Mouse (Mus musculus): ENCODE results near the gene Rabgap1. TPM values are rescaled to one million over a fixed set of nuclear protein-coding genes. Genes with fewer than 3 reads are reported as not detected.

Gene Rabgap1
- polyA plus RNA-seq, 1 experiment = 0.09 TPM

DNA sequence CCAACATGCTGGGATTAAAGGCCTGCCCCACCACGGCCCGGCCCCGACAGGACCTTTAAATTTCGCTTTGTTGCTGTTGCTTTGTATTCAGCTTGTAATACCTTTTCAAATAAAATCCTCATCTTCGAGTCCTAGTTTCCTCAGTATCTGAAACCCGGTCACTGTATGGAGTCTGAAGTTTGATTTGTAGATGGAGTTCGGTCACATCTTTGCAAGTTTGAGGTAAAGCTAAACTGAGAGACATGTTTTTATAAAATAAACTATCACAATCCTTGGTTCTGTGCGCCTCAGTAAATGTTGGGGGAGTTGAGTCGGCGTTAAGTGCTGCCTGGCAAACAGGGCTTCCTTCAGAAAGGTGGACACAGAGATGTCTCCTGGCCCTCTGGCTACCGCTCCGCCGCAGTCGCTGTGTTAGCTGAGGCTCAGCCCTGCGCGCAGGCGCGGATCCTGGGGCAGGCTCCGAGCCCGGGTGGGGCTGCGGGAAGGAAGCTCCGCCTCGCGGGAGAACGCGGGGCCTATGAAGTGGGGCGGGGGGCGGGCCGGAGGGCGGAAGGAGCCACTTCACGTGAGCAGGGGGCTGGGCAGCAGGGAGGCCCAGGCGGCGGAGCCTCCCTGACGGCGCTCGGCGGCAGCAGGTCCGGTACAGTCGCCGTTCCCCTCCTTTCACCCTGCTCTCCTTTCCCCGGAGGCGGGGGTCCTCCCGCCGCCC is 8.7 kb downstream of the Rabgap1 start:
- Histone ChIP-seq H3K27me3 (ENCODE audit: control insufficient read depth) (no peaks in the 10 kb centered on the region), H3K36me3 (ENCODE audit: control insufficient read depth) (peaks cover 2% of the 10 kb centered on the region), H3K9me3 (ENCODE audit: control insufficient read depth, low read length) (no peaks in the 10 kb centered on the region), H3K4me3 (replicated peaks) (peak overlapping the region; percentile 93), H3K4me1 (ENCODE audit: control insufficient read depth) (peaks cover 30% of the 10 kb centered on the region)
- TF ChIP-seq GATA1 (IDR thresholded peaks at IDR 0.05; ENCODE audit: low read length) (no peak), TAL1 (IDR thresholded peaks at IDR 0.05; ENCODE audit: low read length) (no peak)

DNA sequence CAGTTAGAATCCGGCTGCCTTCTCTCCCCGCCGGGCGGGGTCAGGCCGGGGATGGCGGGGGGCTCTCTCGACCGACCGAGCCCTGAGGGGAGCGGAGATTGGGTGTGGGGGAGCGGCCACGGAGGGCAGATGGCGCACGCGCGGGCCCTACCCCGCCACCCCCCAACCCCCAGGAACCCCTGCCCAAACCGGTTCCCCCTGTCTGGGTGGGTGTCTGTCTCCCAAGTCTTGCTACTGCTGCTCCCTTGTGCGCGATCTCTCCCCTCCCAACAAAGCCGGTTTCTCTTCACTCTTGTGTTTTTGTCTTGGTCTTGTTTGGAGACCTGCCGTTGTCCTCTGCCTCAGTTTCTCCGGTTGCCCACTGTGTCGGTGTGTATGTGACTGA is 9.3 kb downstream of the Rabgap1 start:
- TF ChIP-seq GATA1 (IDR thresholded peaks at IDR 0.05; ENCODE audit: low read length) = no peak
- TF ChIP-seq TAL1 (IDR thresholded peaks at IDR 0.05; ENCODE audit: low read length) = no peak
- Histone ChIP-seq H3K36me3 (ENCODE audit: control insufficient read depth) (peaks cover 2% of the 10 kb centered on the region), H3K27me3 (ENCODE audit: control insufficient read depth) (no peaks in the 10 kb centered on the region), H3K4me1 (ENCODE audit: control insufficient read depth) (peaks cover 30% of the 10 kb centered on the region), H3K4me3 (replicated peaks) (peak overlapping the region; percentile 93), H3K9me3 (ENCODE audit: control insufficient read depth, low read length) (no peaks in the 10 kb centered on the region)

DNA sequence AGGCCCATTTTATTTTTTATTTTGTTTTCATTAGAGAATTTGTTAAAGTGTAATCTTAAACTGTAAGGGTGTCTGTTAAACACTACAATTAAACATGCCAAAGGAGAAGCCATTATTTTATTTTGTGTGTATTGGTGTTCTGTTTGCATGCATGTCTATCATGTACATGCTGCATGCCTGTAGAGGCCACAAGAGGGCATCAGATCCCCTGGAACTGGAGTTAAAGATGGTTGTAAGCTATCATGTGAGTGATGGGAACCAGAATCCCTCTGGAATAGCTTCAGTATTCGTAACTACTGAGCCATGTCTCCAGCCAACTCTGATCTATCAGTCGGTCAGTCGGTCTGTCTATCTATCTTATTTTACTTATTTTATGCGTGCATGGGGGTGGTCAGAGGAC is 17.6 kb downstream of the Rabgap1 start:
- TF ChIP-seq TAL1 (IDR thresholded peaks at IDR 0.05; ENCODE audit: low read length) (no peak), GATA1 (IDR thresholded peaks at IDR 0.05; ENCODE audit: low read length) (no peak)
- Histone ChIP-seq H3K36me3 (ENCODE audit: control insufficient read depth) (peaks cover 4% of the 10 kb centered on the region), H3K4me1 (ENCODE audit: control insufficient read depth) (peaks cover 5% of the 10 kb centered on the region), H3K9me3 (ENCODE audit: control insufficient read depth, low read length) (peaks cover 3% of the 10 kb centered on the region; the same call in 1 of the 2 replicates), H3K27me3 (ENCODE audit: control insufficient read depth) (no peaks in the 10 kb centered on the region), H3K4me3 (replicated peaks) (no peak overlapping the region)

DNA sequence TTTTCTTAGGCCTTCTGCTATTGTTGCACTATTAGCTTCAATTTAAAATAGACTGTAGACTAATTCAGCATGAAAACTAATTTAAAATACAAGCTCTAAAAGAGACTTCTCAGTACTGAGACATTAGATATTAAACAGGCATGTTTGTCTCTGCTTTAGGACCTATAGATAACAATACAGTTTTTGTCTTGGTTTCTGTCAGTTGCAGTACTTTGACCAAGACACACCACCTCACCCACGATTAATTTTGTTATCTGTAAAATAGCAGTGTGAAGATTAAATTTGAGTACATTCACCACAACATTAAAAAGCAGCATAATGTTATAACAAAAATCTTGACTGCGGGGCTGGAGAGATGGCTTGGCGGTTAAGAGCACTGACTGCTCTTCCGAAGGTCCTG is 23.2 kb downstream of the Rabgap1 start:
- Histone ChIP-seq H3K27me3 (ENCODE audit: control insufficient read depth) (no peaks in the 10 kb centered on the region), H3K4me3 (replicated peaks) (no peak overlapping the region), H3K36me3 (ENCODE audit: control insufficient read depth) (peaks cover 9% of the 10 kb centered on the region), H3K4me1 (ENCODE audit: control insufficient read depth) (peaks cover 5% of the 10 kb centered on the region), H3K9me3 (ENCODE audit: control insufficient read depth, low read length) (no peaks in the 10 kb centered on the region)
- TF ChIP-seq TAL1 (IDR thresholded peaks at IDR 0.05; ENCODE audit: low read length) (no peak), GATA1 (IDR thresholded peaks at IDR 0.05; ENCODE audit: low read length) (no peak)

DNA sequence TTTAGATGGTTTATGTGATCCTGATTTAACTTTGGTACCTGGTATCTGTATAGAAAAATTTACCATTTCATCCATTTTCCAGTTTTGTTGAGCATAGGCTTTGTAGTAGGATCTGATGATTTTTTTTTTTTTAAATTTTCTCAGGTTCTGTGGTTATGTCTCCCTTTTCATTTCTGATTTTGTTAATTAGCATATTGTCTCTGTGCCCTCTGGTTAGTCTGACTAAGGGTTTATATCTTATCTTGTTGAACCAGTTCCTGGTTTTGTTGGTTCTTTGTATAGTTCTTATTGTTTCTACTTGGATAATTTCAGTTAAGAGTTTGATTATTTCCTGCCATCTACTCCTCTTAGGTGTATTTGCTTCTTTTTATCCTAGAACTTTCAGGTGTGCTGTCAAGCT is 36.5 kb downstream of the Rabgap1 start:
- Histone ChIP-seq H3K36me3 (ENCODE audit: control insufficient read depth) (peaks cover 36% of the 10 kb centered on the region), H3K27me3 (ENCODE audit: control insufficient read depth) (no peaks in the 10 kb centered on the region), H3K9me3 (ENCODE audit: control insufficient read depth, low read length) (no peaks in the 10 kb centered on the region), H3K4me1 (ENCODE audit: control insufficient read depth) (peaks cover 11% of the 10 kb centered on the region), H3K4me3 (replicated peaks) (no peak overlapping the region)
- TF ChIP-seq GATA1 (IDR thresholded peaks at IDR 0.05; ENCODE audit: low read length) (no peak), TAL1 (IDR thresholded peaks at IDR 0.05; ENCODE audit: low read length) (no peak)

DNA sequence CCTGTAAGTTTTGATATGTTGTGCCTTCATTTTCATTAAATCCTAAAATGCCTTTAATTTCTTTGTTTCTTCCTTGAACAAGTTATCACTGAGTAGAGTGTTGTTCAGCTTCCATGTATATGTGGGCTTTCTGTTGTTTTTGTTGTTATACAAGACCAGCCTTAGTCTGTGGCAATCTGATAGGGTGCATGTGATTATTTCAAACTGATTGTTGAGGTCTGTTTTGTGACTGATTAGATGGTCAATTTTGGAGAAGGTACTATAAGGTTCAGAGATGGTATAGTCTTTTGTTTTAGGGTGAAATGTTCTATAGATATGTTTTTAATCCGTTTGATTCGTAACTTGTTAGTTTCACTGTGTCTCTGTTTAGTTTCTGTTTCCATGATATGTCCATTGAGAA is 37.0 kb downstream of the Rabgap1 start:
- H3K4me3 ChIP-seq (replicated peaks) = no peak overlapping the region
- no peaks in the 10 kb centered on the region for H3K27me3 ChIP-seq (ENCODE audit: control insufficient read depth)
- peak; percentile 13; the same call in 1 of the 3 replicates for TF ChIP-seq TAL1 (IDR thresholded peaks at IDR 0.05; ENCODE audit: low read length)
- no peak for TF ChIP-seq GATA1 (IDR thresholded peaks at IDR 0.05; ENCODE audit: low read length)
- H3K9me3 ChIP-seq (ENCODE audit: control insufficient read depth, low read length) = no peaks in the 10 kb centered on the region
- H3K4me1 ChIP-seq (ENCODE audit: control insufficient read depth) = peaks cover 11% of the 10 kb centered on the region
- peaks cover 40% of the 10 kb centered on the region for H3K36me3 ChIP-seq (ENCODE audit: control insufficient read depth)

DNA sequence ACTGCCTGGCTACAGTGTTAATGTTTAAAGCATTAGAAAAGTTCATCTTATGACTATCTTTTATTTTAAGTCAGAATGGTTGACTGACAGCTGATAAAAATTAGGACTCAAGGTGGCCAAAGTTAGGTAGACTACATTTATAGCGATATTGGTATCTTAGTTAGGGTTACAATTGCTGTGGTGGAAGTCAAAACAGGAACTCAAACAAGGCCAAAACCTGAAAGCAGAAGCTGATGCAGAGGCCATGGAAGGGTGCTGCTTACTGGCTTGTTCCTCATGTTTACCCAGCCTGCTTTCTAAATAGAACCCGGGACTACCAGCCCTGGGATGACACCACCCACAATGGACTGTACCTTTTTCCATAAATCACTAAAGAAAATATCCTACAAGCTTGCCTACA is 41.1 kb downstream of the Rabgap1 start:
- H3K36me3 ChIP-seq (ENCODE audit: control insufficient read depth) = peaks cover 28% of the 10 kb centered on the region
- no peaks in the 10 kb centered on the region for H3K9me3 ChIP-seq (ENCODE audit: control insufficient read depth, low read length)
- peaks cover 26% of the 10 kb centered on the region for H3K4me1 ChIP-seq (ENCODE audit: control insufficient read depth)
- TF ChIP-seq GATA1 (IDR thresholded peaks at IDR 0.05; ENCODE audit: low read length) (no peak), TAL1 (IDR thresholded peaks at IDR 0.05; ENCODE audit: low read length) (no peak)
- no peak overlapping the region for H3K4me3 ChIP-seq (replicated peaks)
- H3K27me3 ChIP-seq (ENCODE audit: control insufficient read depth) = no peaks in the 10 kb centered on the region

DNA sequence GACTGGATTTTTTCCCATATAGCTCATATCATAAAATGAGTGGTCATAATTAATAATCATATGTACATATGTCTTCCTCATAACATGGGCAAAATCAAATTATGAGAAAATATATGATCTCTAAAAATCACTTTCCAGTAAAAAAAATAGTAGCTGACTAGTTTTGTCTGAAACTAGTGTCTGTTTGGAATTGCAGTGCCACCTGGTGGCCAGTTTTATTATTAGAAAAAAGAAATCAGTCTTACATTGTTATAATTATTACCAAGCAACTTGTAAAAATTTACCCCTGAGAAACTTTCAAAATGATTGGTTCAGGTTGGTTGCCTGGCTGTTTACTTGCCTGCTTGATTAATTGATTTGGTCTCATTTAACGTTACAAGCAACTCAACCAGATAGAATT is 42.3 kb downstream of the Rabgap1 start:
- H3K27me3 ChIP-seq (ENCODE audit: control insufficient read depth) = no peaks in the 10 kb centered on the region
- H3K4me1 ChIP-seq (ENCODE audit: control insufficient read depth) = peaks cover 18% of the 10 kb centered on the region
- peaks cover 34% of the 10 kb centered on the region for H3K36me3 ChIP-seq (ENCODE audit: control insufficient read depth)
- H3K9me3 ChIP-seq (ENCODE audit: control insufficient read depth, low read length) = no peaks in the 10 kb centered on the region
- no peak overlapping the region for H3K4me3 ChIP-seq (replicated peaks)
- TF ChIP-seq GATA1 (IDR thresholded peaks at IDR 0.05; ENCODE audit: low read length) = no peak
- no peak for TF ChIP-seq TAL1 (IDR thresholded peaks at IDR 0.05; ENCODE audit: low read length)

DNA sequence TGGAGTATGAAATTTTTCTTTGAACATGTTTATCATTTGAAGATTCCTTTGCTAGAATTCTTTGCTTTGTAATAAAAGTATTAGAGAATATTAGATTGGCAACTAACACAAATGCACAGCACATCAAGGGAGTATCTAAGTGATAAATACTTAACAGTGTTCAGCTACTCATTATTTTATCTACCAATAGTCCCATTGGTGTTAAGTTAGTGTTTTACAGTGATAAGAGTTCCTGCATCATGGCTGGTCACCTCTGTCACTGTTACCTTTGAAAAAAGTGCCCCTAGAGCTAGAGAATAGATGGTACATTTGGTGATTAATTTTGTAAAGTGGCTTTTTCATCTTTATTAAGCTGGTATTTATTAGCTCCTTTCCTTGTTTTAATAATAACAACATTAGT is 43.3 kb downstream of the Rabgap1 start:
- Histone ChIP-seq H3K9me3 (ENCODE audit: control insufficient read depth, low read length) (no peaks in the 10 kb centered on the region), H3K4me1 (ENCODE audit: control insufficient read depth) (peaks cover 15% of the 10 kb centered on the region), H3K27me3 (ENCODE audit: control insufficient read depth) (no peaks in the 10 kb centered on the region), H3K36me3 (ENCODE audit: control insufficient read depth) (peaks cover 34% of the 10 kb centered on the region), H3K4me3 (replicated peaks) (no peak overlapping the region)
- TF ChIP-seq GATA1 (IDR thresholded peaks at IDR 0.05; ENCODE audit: low read length) (no peak), TAL1 (IDR thresholded peaks at IDR 0.05; ENCODE audit: low read length) (no peak)

DNA sequence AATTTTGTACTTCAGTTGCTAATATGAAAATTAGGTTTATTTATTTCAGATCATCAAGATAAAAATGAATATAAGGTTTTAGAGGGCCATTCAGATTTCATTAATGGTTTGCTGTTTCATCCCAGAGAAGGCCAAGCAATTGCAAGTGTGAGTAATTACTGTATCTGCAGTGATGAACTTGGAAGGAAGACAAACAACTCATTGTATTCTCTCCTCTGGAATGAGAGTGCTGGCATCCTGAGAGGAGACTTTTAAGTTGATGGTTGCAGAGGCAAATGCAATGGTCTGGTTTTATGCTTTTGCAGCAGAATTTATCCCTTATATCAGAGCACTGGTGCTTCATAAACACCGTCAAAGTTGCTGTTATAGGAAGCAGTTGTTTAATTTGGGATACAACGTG is 45.9 kb downstream of the Rabgap1 start:
- peaks cover 15% of the 10 kb centered on the region for H3K4me1 ChIP-seq (ENCODE audit: control insufficient read depth)
- H3K27me3 ChIP-seq (ENCODE audit: control insufficient read depth) = no peaks in the 10 kb centered on the region
- peaks cover 38% of the 10 kb centered on the region for H3K36me3 ChIP-seq (ENCODE audit: control insufficient read depth)
- no peak overlapping the region for H3K4me3 ChIP-seq (replicated peaks)
- no peaks in the 10 kb centered on the region for H3K9me3 ChIP-seq (ENCODE audit: control insufficient read depth, low read length)
- no peak for TF ChIP-seq TAL1 (IDR thresholded peaks at IDR 0.05; ENCODE audit: low read length)
- TF ChIP-seq GATA1 (IDR thresholded peaks at IDR 0.05; ENCODE audit: low read length) = no peak
